Mouse (Mus musculus): Measurements from ENCODE around the gene Sh3bp5l. TPM values are rescaled to one million over a fixed set of nuclear protein-coding genes. Genes with fewer than 3 reads are reported as not detected.
"Not testable (repeated sequence)": the region's sequence is repeated elsewhere in the genome, so short reads cannot be mapped to it uniquely, and the experiment has no call there.

Sh3bp5l gene
- polyA plus RNA-seq, 1 experiment, result not detected

DNA sequence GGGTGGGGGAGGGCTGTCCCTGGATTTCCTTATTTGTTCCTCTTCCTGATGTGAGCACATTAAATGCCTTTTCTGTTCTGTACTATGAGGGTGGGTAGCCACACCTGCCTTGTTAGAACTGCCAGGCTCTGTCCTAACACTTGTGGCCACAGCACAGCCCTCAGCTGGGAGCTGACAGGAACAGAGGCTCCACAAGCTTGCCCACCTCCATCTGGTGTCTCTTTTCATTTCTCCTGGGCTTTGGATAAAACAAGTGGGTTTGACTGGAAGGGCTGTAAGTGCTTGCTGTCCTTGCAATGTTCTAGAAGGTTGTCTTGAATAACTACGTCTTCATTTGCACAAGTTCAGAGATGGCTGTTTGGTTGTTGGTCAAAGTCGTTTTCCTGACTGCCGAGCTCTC is 24.4 kb downstream of the Sh3bp5l start:
- H3K4me1 ChIP-seq (ENCODE audit: control insufficient read depth, insufficient read depth, low read length), result peaks cover 3% of the 10 kb centered on the region; the same call in 1 of the 2 replicates
- H3K27ac ChIP-seq (ENCODE audit: insufficient read depth, low read depth, low read length), result no peak overlapping the region
- WGBS, result 74% methylated on average over 3 of the region's 3 CpGs
- H3K4me3 ChIP-seq (ENCODE audit: insufficient read depth, low read depth, low read length), result no peak overlapping the region
- TF ChIP-seq CTCF (IDR thresholded peaks at IDR 0.05; ENCODE audit: insufficient read depth, low read depth, low read length) (no peak), POLR2A (IDR thresholded peaks at IDR 0.05; ENCODE audit: insufficient read depth, low read depth, low read length) (no peak)

DNA sequence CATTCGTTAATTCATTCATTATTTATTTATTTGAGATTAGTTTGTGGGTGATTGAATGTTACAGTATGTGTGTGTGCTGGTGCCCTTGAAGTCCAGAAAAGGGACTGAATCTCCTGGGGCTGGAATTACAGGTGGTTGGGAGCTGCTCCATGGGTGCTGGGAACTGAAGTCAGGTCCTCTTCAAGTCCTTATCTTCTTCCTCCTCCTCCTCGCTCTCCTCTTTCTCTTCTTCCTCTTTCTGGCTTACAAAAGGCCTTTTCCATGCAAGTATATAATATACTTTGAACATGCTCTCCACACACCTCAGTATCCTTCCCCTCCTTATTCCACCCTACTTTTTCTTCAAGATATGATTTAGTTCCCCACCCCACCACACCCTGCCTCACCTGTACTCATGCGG is 26.5 kb downstream of the Sh3bp5l start:
- TF ChIP-seq POLR2A (IDR thresholded peaks at IDR 0.05; ENCODE audit: insufficient read depth, low read depth, low read length), result no peak
- no peak for TF ChIP-seq CTCF (IDR thresholded peaks at IDR 0.05; ENCODE audit: insufficient read depth, low read depth, low read length)
- peaks cover 3% of the 10 kb centered on the region; the same call in 1 of the 2 replicates for H3K4me1 ChIP-seq (ENCODE audit: control insufficient read depth, insufficient read depth, low read length)
- H3K4me3 ChIP-seq (ENCODE audit: insufficient read depth, low read depth, low read length), result no peak overlapping the region
- 90% methylated on average over 3 of the region's 3 CpGs for WGBS
- no peak overlapping the region for H3K27ac ChIP-seq (ENCODE audit: insufficient read depth, low read depth, low read length)

DNA sequence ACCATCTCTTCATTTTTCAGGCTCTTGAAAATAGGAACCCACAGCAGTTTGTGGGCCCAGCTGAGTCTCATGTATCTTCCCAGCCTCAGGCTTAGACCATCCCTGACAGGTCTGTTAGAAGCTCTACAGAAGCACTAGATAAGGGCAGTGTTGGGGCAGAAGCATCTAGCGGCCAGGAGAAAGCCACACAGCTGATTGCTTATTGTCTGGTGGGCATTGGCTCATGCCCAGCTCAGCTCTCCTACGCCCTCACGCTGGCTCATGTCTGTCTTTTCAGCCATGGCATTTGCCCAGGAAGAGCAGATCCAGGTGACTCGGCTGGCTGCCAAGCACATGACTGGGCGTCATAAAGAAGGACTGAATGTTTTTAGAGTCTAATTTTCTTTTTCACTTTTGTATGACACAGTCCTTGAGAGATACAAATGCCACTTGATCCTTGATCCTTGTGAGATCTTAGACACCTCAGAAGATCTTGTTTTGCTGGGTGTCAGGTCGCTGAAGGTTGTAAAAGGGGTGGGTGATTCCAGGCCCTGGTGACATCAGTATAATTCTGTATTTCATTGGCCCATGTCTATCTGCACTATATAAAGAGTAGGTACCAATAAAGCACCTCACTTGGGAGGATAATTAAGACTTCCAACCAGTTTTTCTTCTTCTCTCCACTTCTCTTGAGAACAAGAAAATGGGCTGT is 27.5 kb downstream of the Sh3bp5l start:
- H3K4me1 ChIP-seq (ENCODE audit: control insufficient read depth, insufficient read depth, low read length), result peaks cover 3% of the 10 kb centered on the region; the same call in 1 of the 2 replicates
- WGBS, result 82% methylated on average over 6 of the region's 6 CpGs
- no peak overlapping the region for H3K27ac ChIP-seq (ENCODE audit: insufficient read depth, low read depth, low read length)
- TF ChIP-seq CTCF (IDR thresholded peaks at IDR 0.05; ENCODE audit: insufficient read depth, low read depth, low read length) (no peak), POLR2A (IDR thresholded peaks at IDR 0.05; ENCODE audit: insufficient read depth, low read depth, low read length) (no peak)
- H3K4me3 ChIP-seq (ENCODE audit: insufficient read depth, low read depth, low read length), result no peak overlapping the region

DNA sequence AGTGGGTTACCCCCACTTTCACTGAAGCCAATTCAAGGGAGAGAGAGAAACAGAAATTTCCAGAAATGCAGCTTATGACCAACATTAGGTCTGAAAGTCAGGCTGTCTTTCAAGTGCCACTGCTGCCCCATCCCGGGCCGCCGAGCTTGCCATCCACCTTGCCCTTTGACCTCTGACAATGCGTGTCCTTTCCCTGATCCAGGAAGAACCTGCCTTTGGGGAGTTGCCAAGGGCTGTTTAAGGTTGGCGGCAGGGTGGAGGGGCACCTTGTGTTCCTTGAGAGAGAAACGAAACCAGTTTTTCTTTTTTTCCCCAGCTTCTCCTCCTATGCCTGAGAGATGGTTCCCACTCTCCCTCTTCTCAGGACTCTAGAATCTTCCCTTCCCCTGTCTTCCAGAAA is 32.0 kb downstream of the Sh3bp5l start:
- no CpG with 5 or more reads among the region's 6 CpGs for WGBS
- H3K27ac ChIP-seq (ENCODE audit: insufficient read depth, low read depth, low read length); H3K4me1 ChIP-seq (ENCODE audit: control insufficient read depth, insufficient read depth, low read length); H3K4me3 ChIP-seq (ENCODE audit: insufficient read depth, low read depth, low read length): not testable (repeated sequence)

DNA sequence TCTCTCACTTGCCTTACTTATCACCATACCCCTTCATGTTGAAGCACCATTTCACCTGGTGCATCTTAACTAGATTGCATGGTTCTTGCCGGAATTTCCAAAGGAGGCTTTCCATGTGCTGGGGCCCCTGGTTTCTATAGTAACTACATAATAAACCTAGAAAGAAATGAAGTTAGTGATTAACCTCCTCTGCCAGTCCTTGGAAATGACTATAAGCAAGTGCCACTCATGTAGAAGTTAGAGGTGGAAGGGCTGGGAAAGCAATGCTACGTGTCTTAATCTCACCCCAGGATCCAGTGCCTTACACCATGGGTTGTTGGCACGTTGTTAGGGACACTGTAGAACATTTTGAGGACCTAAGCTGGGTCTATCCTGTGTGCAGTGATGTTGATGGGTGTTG is 33.9 kb downstream of the Sh3bp5l start:
- TF ChIP-seq POLR2A (IDR thresholded peaks at IDR 0.05; ENCODE audit: insufficient read depth, low read depth, low read length) (no peak), CTCF (IDR thresholded peaks at IDR 0.05; ENCODE audit: insufficient read depth, low read depth, low read length) (no peak)
- Histone ChIP-seq H3K4me3 (ENCODE audit: insufficient read depth, low read depth, low read length) (no peak overlapping the region), H3K4me1 (ENCODE audit: control insufficient read depth, insufficient read depth, low read length) (no peaks in the 10 kb centered on the region), H3K27ac (ENCODE audit: insufficient read depth, low read depth, low read length) (no peak overlapping the region)
- 61% methylated on average over 3 of the region's 3 CpGs for WGBS

DNA sequence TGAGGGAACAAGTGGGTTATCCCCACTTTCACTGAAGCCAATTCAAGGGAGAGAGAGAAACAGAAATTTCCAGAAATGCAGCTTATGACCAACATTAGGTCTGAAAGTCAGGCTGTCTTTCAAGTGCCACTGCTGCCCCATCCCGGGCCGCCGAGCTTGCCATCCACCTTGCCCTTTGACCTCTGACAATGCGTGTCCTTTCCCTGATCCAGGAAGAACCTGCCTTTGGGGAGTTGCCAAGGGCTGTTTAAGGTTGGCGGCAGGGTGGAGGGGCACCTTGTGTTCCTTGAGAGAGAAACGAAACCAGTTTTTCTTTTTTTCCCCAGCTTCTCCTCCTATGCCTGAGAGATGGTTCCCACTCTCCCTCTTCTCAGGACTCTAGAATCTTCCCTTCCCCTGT is 35.7 kb downstream of the Sh3bp5l start:
- not testable (repeated sequence) for H3K27ac ChIP-seq (ENCODE audit: insufficient read depth, low read depth, low read length); H3K4me1 ChIP-seq (ENCODE audit: control insufficient read depth, insufficient read depth, low read length); H3K4me3 ChIP-seq (ENCODE audit: insufficient read depth, low read depth, low read length)
- no CpG with 5 or more reads among the region's 6 CpGs for WGBS

DNA sequence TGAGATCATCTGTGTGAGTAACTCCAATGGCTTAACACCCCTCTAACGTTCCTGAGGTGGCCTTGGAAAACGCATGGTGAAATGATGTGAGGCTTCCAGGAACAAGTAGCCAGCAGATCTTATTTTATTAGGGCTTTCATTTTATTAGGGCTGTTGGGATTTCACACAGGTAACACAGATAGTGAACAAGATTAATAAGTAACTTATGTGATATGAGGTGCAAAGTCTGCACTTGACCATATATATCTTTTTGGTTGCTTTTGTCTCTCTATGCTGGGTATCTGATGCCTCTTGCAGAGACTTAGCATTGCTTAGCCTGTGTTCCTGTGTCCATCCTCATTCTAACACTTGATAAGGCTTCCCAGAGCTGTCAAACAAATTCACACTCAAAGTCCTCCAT is 46.7 kb downstream of the Sh3bp5l start:
- no peaks in the 10 kb centered on the region for H3K4me1 ChIP-seq (ENCODE audit: control insufficient read depth, insufficient read depth, low read length)
- TF ChIP-seq CTCF (IDR thresholded peaks at IDR 0.05; ENCODE audit: insufficient read depth, low read depth, low read length), result no peak
- no peak for TF ChIP-seq POLR2A (IDR thresholded peaks at IDR 0.05; ENCODE audit: insufficient read depth, low read depth, low read length)
- 83% methylated on average over 2 of the region's 2 CpGs for WGBS
- H3K4me3 ChIP-seq (ENCODE audit: insufficient read depth, low read depth, low read length), result no peak overlapping the region
- no peak overlapping the region for H3K27ac ChIP-seq (ENCODE audit: insufficient read depth, low read depth, low read length)

DNA sequence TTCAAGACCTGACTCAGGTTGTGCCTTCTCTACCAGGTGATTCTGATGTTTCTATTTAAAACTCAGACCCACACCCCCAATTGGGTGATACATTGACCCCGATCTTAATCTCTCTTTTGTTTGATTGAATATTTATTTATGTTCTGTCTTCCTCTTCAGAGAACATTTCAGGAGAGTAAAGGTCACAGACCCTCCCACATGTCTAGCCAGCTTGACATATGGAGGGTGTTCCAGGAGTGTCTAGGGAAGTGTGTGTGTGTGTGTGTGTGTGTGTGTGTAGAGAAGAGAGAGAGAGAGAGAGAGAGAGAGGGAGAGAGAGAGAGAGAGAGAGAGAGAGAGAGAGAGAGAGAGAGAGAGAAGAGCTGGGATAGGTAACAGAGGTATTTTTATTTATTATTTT is 47.2 kb downstream of the Sh3bp5l start:
- Histone ChIP-seq H3K4me1 (ENCODE audit: control insufficient read depth, insufficient read depth, low read length) (no peaks in the 10 kb centered on the region), H3K4me3 (ENCODE audit: insufficient read depth, low read depth, low read length) (no peak overlapping the region), H3K27ac (ENCODE audit: insufficient read depth, low read depth, low read length) (no peak overlapping the region)
- no peak for TF ChIP-seq POLR2A (IDR thresholded peaks at IDR 0.05; ENCODE audit: insufficient read depth, low read depth, low read length)
- no peak for TF ChIP-seq CTCF (IDR thresholded peaks at IDR 0.05; ENCODE audit: insufficient read depth, low read depth, low read length)
- WGBS, result 73% methylated on average over 1 of the region's 1 CpGs

DNA sequence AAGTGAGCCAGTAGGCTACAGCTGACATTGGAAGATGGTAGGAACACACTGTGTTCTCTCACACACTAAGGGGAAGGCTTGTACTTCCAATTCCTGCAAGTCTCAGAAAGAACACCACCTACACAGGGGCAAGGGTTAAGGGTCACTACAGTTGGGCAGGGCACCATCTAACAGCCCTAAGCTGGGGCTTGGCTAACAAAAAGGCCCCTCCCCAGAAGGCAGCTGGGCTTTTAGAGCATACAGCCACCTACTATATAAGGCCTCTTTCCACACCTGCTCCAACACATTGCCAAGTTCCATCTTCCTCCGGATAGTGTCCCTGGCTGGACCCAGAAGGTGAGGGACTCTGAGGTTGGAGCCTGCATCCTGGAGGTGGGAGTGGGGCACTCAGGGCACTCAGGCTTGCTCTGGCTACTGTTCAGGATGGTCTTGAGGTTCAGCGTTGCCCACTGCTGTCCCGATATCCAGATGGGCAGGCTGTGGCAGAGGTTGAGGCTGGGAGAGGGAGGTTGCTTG is 48.3 kb downstream of the Sh3bp5l start, which contains the start of gene Lypd8:
Gene Lypd8 (plus strand): TSS at position 281 of the 516 bp plus-strand sequence.
- WGBS, result 91% methylated on average over 3 of the region's 3 CpGs
- Histone ChIP-seq H3K4me1 (ENCODE audit: control insufficient read depth, insufficient read depth, low read length) (no peaks in the 10 kb centered on the region), H3K4me3 (ENCODE audit: insufficient read depth, low read depth, low read length) (no peak within 1 kb of the TSS), H3K27ac (ENCODE audit: insufficient read depth, low read depth, low read length) (no peak within 1 kb of the TSS)
- TF ChIP-seq POLR2A (IDR thresholded peaks at IDR 0.05; ENCODE audit: insufficient read depth, low read depth, low read length), result no peak

DNA sequence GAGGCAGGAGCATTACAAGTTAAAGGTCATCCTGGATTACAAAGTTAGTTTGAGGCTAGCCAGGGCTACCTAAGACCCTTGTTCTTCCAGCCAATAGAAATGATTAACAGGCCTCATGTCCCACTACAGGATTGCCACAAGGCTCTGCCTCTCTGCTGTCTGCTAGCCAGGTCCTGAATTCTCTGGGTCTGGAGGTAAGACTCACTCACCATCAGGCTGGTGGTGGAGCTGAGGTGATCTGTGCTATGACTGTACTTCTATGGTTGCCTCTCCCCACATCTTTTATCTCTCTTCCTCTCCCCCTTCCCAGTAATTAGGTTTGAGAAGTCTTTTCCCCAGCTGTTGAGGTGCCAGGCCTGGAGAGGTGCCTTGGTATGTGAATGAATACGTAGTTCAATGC is 49.0 kb downstream of the Sh3bp5l start:
- 91% methylated on average over 1 of the region's 1 CpGs for WGBS
- no peaks in the 10 kb centered on the region for H3K4me1 ChIP-seq (ENCODE audit: control insufficient read depth, insufficient read depth, low read length)
- H3K27ac ChIP-seq (ENCODE audit: insufficient read depth, low read depth, low read length), result no peak overlapping the region

More for the DNA sequence above, 49.0 kb downstream of the Sh3bp5l start:
- TF ChIP-seq CTCF (IDR thresholded peaks at IDR 0.05; ENCODE audit: insufficient read depth, low read depth, low read length) (no peak), POLR2A (IDR thresholded peaks at IDR 0.05; ENCODE audit: insufficient read depth, low read depth, low read length) (no peak)
- no peak overlapping the region for H3K4me3 ChIP-seq (ENCODE audit: insufficient read depth, low read depth, low read length)

Data from olfactory bulb, adult 2 months (tissue).